Mouse (Mus musculus) midbrain, embryonic 11.5 days (tissue): ENCODE measurements around the gene Zpr1. TPM values are rescaled to one million over a fixed set of nuclear protein-coding genes. Genes with fewer than 3 reads are reported as not detected.
A peak's percentile ranks its signal among the peaks of the same experiment; 100 is the strongest.

ENCODE experiments used
- ATAC-seq: fragments of 200-750 bp; cut with Nextera tagmentation; 2 replicates; pipeline ENCODE4 v1.8.0; 2017; ENCODE audit warnings: moderate TSS enrichment, moderate library complexity; ENCODE audit not compliant: low FRiP score
- DNase-seq: peaks from one replicate; pipeline ENCODE4 v3.0.0; 2015; ENCODE audit warnings: low spot score; ENCODE audit errors: missing footprints
- H3K27ac ChIP-seq: fragments of 300-500 bp; sonication (generic); 2 replicates; pipeline ENCODE4 v1.5.1; 2014; ENCODE audit warnings: low read depth, low read length
- H3K27me3 ChIP-seq: fragments of 300-500 bp; sonication (generic); 2 replicates; pipeline ENCODE4 v1.6.1; 2014; ENCODE audit warnings: mild to moderate bottlenecking, low read length, moderate library complexity, mixed read lengths; ENCODE audit not compliant: control insufficient read depth, insufficient read depth
- H3K36me3 ChIP-seq: fragments of 300-500 bp; sonication (generic); 2 replicates; pipeline ENCODE4 v1.6.1; 2014; ENCODE audit warnings: mild to moderate bottlenecking, low read length, moderate library complexity, mixed read lengths; ENCODE audit not compliant: control insufficient read depth, insufficient read depth
- H3K4me1 ChIP-seq: fragments of 300-500 bp; sonication (generic); 2 replicates; pipeline ENCODE4 v1.6.1; 2014; ENCODE audit warnings: low read length; ENCODE audit not compliant: control insufficient read depth, insufficient read depth
- H3K4me2 ChIP-seq: fragments of 300-500 bp; sonication (generic); 2 replicates; pipeline ENCODE4 v1.6.1; 2014; ENCODE audit warnings: mild to moderate bottlenecking, moderate library complexity
- H3K4me3 ChIP-seq: fragments of 300-500 bp; sonication (generic); 2 replicates; pipeline ENCODE4 v1.5.1; 2014; ENCODE audit warnings: low read depth, low read length
- H3K9ac ChIP-seq: fragments of 300-500 bp; sonication (generic); 2 replicates; pipeline ENCODE4 v1.6.1; 2014; ENCODE audit warnings: low read length
- H3K9me3 ChIP-seq: fragments of 300-500 bp; sonication (generic); 2 replicates; pipeline ENCODE4 v1.6.1; 2016; ENCODE audit warnings: low read length; ENCODE audit not compliant: control insufficient read depth
- WGBS: fragments of 180-500 bp; shearing (Covaris S2); extraction: QIAGEN DNeasy Blood & Tissue Kit; methylation state at CpG from one replicate; pipeline ENCODE4 v1.1.7; 2014; 5-methylcytosine and 5-hydroxymethylcytosine counted together
- polyA plus RNA-seq: library from polyadenylated mRNA; unstranded; fragments of >200 nt; fragmentation: Nextera tagmentation; extraction: Ambion mirVana; gene quantifications from 2 replicates; pipeline ENCODE4 v1.2.1, GENCODE M21; 2014

Zpr1 gene
- polyA plus RNA-seq, 1 experiment from 2014 or later = 62.0 TPM

- Histone ChIP-seq H3K4me2 (peak overlapping the region; percentile 48; the same call in 1 of the 2 replicates), H3K36me3 (no peaks in the 10 kb centered on the region), H3K9ac (peak overlapping the region; percentile 75; the same call in 1 of the 2 replicates), H3K27ac (no peak overlapping the region; the same call in 1 of the 2 replicates), H3K4me3 (no peak overlapping the region), H3K9me3 (no peaks in the 10 kb centered on the region), H3K4me1 (peaks cover 21% of the 10 kb centered on the region), H3K27me3 (peaks cover 11% of the 10 kb centered on the region)
- ATAC-seq (0 out of 2 replicates have a peak, but pooled peaks have one; percentile 26), DNase-seq (peak; percentile 88)
- WGBS = 16% methylated on average over 24 of the region's 24 CpGs
Observed at GRCm38 (mm10) chr9:46329801-46330585, 57.1 kb downstream of the Zpr1 start.

- no peaks in the 10 kb centered on the region for H3K36me3 ChIP-seq
- H3K9ac ChIP-seq = no peak overlapping the region
- 41% methylated on average over 6 of the region's 6 CpGs for WGBS
- H3K4me2 ChIP-seq = no peak overlapping the region
- peaks cover 21% of the 10 kb centered on the region for H3K4me1 ChIP-seq
- no peak overlapping the region for H3K4me3 ChIP-seq
- peaks cover 14% of the 10 kb centered on the region for H3K27me3 ChIP-seq
- no peak for DNase-seq
- no peaks in the 10 kb centered on the region for H3K9me3 ChIP-seq
- H3K27ac ChIP-seq = no peak overlapping the region
- no peak for ATAC-seq
Observed at GRCm38 (mm10) chr9:46330586-46330895, 57.7 kb downstream of the Zpr1 start.

DNA sequence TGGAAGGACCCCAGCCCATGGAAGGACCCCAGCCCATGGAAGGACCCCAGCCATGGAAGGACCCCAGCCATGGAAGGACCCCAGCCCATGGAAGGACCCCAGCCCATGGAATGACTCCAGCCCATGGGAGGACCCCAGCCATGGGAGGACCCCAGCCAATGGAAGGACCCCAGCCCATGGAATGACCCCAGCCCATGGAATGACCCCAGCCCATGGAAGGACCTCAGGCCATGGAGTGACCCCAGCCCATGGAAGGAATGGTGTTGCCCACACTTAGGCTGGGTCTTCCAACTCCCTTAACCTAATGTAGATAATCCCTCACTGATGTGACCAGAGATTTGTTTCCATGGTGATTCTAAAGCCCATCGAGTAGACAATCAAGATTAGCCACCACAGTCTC, 58.4 kb downstream of the Zpr1 start:
- no peak for ATAC-seq
- Histone ChIP-seq H3K4me2 (no peak overlapping the region), H3K4me1 (peaks cover 21% of the 10 kb centered on the region), H3K36me3 (no peaks in the 10 kb centered on the region), H3K27ac (no peak overlapping the region), H3K4me3 (no peak overlapping the region), H3K9me3 (no peaks in the 10 kb centered on the region), H3K9ac (no peak overlapping the region), H3K27me3 (peaks cover 14% of the 10 kb centered on the region)
- DNase-seq = peak; percentile 14
- WGBS = 31% methylated on average over 1 of the region's 1 CpGs

Other genes with a start within 250 kb of the Zpr1 start
- 0.68 and 1.00 TPM in 2 replicates for gene Apoa1, start 44.5 kb upstream of the Zpr1 start, polyA plus RNA-seq
- gene Apoc3, start 37.4 kb upstream of the Zpr1 start, polyA plus RNA-seq = not detected in 2 replicates
- not detected in 2 replicates for gene Apoa4, start 32.4 kb upstream of the Zpr1 start, polyA plus RNA-seq
- 0.15 TPM in 1 of 2 replicates, not detected in the other for gene Apoa5, start 4.4 kb upstream of the Zpr1 start, polyA plus RNA-seq
- gene Bud13, start 9.9 kb downstream of the Zpr1 start, polyA plus RNA-seq = 26.4 and 27.1 TPM in 2 replicates
- 0.15 TPM in 1 of 2 replicates, not detected in the other for gene 4931429L15Rik, start 46.9 kb downstream of the Zpr1 start, polyA plus RNA-seq